Mouse (Mus musculus) stomach, embryonic 14.5 days (tissue): ENCODE measurements around the gene Preb. TPM values are rescaled to one million over a fixed set of nuclear protein-coding genes. Genes with fewer than 3 reads are reported as not detected.

Experiments
- ATAC-seq: fragments of 200-750 bp; cut with Nextera tagmentation; 2 replicates; pipeline ENCODE4 v1.8.0; 2017; ENCODE audit warnings: low read depth, moderate TSS enrichment; ENCODE audit not compliant: insufficient number of reproducible peaks, insufficient read depth, low FRiP score
- H3K27ac ChIP-seq: fragments of 300-500 bp; sonication (generic); 2 replicates; pipeline ENCODE4 v1.5.1; 2014; ENCODE audit warnings: mild to moderate bottlenecking, low read length, moderate library complexity, mixed read lengths
- H3K27me3 ChIP-seq: fragments of 300-500 bp; sonication (generic); 2 replicates; pipeline ENCODE4 v1.6.1; 2014; ENCODE audit warnings: low read length, control low read depth, mixed read lengths; ENCODE audit not compliant: control insufficient read depth, insufficient read depth
- H3K36me3 ChIP-seq: fragments of 300-500 bp; sonication (generic); 2 replicates; pipeline ENCODE4 v1.6.1; 2014; ENCODE audit warnings: mild to moderate bottlenecking, control low read depth, low read length, moderate library complexity, mixed read lengths; ENCODE audit not compliant: control insufficient read depth, insufficient read depth
- H3K4me1 ChIP-seq: fragments of 300-500 bp; sonication (generic); 2 replicates; pipeline ENCODE4 v1.6.1; 2014; ENCODE audit warnings: low read length, control low read depth, mixed read lengths; ENCODE audit not compliant: control insufficient read depth, insufficient read depth
- H3K4me2 ChIP-seq: fragments of 300-500 bp; sonication (generic); replicated peaks from 2 replicates; pipeline ENCODE4 v1.6.1; 2014; ENCODE audit warnings: low read depth, low read length, control low read depth
- H3K4me3 ChIP-seq: fragments of 300-500 bp; sonication (generic); 2 replicates; pipeline ENCODE4 v1.5.1; 2014; ENCODE audit warnings: low read depth, low read length, control low read depth
- H3K9ac ChIP-seq: fragments of 300-500 bp; sonication (generic); replicated peaks from 2 replicates; pipeline ENCODE4 v1.6.1; 2014; ENCODE audit warnings: low read depth, mild to moderate bottlenecking, control low read depth, low read length, moderate library complexity, mixed read lengths
- H3K9me3 ChIP-seq: fragments of 300-500 bp; sonication (generic); 2 replicates; pipeline ENCODE4 v1.6.1; 2016; ENCODE audit warnings: low read depth, low read length, control low read depth; ENCODE audit not compliant: control insufficient read depth
- WGBS: fragments of 180-500 bp; shearing (Covaris S2); extraction: QIAGEN DNeasy Blood & Tissue Kit; methylation state at CpG from one replicate; pipeline ENCODE4 v1.1.7; 2014; 5-methylcytosine and 5-hydroxymethylcytosine counted together
- polyA plus RNA-seq: library from polyadenylated mRNA; unstranded; fragments of >200 nt; fragmentation: Nextera tagmentation; extraction: Ambion mirVana; gene quantifications from 2 replicates; pipeline ENCODE4 v1.2.1, GENCODE M21; 2014

The Preb gene
- polyA plus RNA-seq, 1 experiment from 2014 or later: 102 TPM

DNA sequence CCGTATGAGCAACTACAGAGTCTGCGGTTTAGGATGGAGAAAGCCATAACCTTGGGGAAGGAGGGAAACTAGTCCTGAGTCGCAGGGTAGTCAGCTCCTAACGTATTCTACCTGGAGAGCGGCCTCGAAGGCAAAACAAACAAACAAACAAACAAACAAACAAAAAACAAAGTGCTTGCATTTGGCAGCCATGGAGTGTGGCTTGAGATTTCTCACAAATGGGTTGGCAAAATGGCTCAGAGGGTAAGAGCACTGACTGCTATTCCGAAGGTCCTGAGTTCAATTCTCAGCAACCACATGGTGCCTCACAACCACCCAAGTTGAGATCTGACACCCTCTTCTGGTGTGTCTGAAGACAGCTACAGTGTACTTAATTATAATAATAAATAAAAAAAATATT, 50.3 kb downstream of the Preb start:
- H3K36me3 ChIP-seq: peaks cover 6% of the 10 kb centered on the region
- no peaks in the 10 kb centered on the region for H3K27me3 ChIP-seq
- no peaks in the 10 kb centered on the region for H3K9me3 ChIP-seq
- peak overlapping the region; percentile 100 for H3K27ac ChIP-seq
- H3K9ac ChIP-seq: no peak overlapping the region
- H3K4me2 ChIP-seq: no peak overlapping the region
- H3K4me3 ChIP-seq: no peak overlapping the region
- H3K4me1 ChIP-seq: peaks cover 57% of the 10 kb centered on the region
- no peak for ATAC-seq
- WGBS: 80% methylated on average over 7 of the region's 7 CpGs

DNA sequence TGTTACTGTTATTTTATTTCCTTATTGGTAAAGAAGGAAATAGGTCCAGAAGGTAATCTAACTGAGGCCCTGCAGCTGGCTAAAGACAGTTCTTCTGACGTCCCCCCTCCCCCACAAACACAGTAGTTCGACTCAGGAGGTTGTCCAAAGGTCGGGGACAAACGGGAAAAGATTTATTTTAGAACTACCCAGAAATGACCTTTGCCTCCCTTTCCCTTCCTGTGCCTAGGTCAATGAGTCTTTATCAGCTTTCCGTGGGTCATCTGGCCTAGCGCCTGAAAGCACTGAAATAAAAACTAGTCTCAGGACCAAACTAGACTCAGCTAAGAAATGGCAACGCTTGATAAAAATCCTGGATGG, 50.9 kb downstream of the Preb start:
- H3K27ac ChIP-seq: peak overlapping the region; percentile 100
- no peak for ATAC-seq
- H3K36me3 ChIP-seq: peaks cover 10% of the 10 kb centered on the region
- no peak overlapping the region for H3K9ac ChIP-seq
- H3K4me3 ChIP-seq: no peak overlapping the region
- H3K4me2 ChIP-seq: peak overlapping the region; percentile 93; the same call in 1 of the 2 replicates
- peaks cover 57% of the 10 kb centered on the region for H3K4me1 ChIP-seq
- H3K9me3 ChIP-seq: no peaks in the 10 kb centered on the region
- H3K27me3 ChIP-seq: no peaks in the 10 kb centered on the region
- 12% methylated on average over 7 of the region's 7 CpGs for WGBS

DNA sequence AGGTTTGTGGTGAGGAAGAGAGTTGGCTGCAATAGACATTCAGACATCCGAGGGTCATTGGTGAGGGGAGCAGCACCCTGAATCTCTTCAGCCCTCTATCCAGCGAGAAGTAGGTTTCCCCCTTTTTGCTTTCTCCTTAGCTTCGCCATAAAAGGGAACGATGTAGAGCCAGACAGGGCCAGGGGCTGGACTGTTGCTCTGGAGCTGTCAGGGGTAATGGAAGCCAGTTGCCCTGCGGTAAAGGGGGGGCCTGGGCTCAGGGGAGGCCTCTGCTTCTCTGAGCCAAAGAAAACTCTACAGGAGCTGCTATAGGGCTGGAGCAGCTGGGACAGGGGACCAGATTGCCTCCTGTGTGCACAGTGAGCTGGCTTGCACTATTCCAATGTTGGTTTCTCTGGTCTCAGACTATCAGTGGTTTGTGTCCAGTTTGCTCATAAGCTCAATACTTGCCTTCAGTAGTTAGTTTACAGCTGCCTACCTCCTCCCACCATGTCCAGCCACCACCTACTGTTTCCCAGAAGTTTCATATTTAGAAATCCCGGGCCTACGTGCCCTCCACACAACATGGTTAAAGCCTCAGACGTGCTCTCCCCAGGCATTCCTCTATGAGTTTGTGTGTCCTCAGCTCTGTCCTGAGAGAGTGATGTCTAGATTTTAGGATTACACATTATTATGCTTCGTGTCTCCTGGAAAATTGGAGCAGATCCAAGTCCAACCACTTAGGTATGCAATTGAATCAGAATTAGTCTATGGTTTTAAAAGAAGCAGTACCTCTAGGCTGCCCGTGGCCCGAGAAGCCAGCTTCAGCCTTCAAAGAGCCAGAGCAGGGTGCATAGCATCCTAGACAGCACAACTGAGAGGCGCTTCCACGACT, 51.5 kb downstream of the Preb start:
- Histone ChIP-seq H3K27me3 (no peaks in the 10 kb centered on the region), H3K9ac (peak overlapping the region; percentile 47), H3K27ac (peak overlapping the region; percentile 100), H3K9me3 (no peaks in the 10 kb centered on the region), H3K4me3 (peak overlapping the region; percentile 81; the same call in 1 of the 2 replicates), H3K36me3 (peaks cover 13% of the 10 kb centered on the region), H3K4me1 (peaks cover 57% of the 10 kb centered on the region), H3K4me2 (peak overlapping the region; percentile 93)
- ATAC-seq: peak; percentile 56
- 20% methylated on average over 13 of the region's 13 CpGs for WGBS

DNA sequence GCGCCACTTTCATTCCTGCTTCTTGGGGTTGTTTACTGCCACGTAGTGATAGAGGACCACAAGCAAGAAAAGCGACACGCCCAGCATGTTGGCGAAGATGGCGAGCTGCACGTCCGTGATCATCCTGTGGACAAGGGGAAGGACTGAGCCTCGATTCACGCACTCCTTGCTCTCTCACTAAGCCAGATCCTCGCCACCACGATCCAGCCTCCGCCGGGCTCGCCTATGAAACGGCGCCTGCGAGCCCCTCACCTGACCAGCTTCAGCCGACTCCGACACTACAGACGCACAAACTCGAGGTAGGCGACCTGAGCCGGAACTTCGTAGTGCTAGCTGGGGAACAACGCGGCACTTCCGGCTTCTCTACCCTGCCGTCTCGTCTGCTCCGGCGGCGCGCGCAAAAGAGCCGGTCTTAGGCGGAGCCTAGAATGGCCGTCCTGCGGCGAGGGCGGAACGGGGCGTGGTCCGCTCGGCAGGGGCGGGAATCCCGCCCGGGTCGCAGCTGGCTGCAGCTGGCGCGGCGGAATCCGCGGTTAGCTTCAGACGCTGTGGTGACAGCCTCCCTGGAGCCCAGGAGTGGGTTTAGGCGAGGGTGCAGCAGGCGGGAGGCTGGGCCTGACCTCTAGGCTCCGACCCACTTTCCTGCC, 52.6 kb downstream of the Preb start, which contains the start of gene Ost4:
TSS of gene Ost4 (minus strand) at position 376 of the 647 bp plus-strand sequence.
- peaks cover 53% of the 10 kb centered on the region for H3K4me1 ChIP-seq
- peak within 1 kb of the TSS; percentile 93 for H3K4me2 ChIP-seq
- H3K9me3 ChIP-seq: no peaks in the 10 kb centered on the region
- no peaks in the 10 kb centered on the region for H3K27me3 ChIP-seq
- peak within 1 kb of the TSS; percentile 81 for H3K4me3 ChIP-seq
- ATAC-seq: peak; percentile 95
- peaks cover 18% of the 10 kb centered on the region for H3K36me3 ChIP-seq
- H3K9ac ChIP-seq: peak within 1 kb of the TSS; percentile 73
- WGBS: under 1% methylated on average over 58 of the region's 58 CpGs
- peak within 1 kb of the TSS; percentile 100 for H3K27ac ChIP-seq

DNA sequence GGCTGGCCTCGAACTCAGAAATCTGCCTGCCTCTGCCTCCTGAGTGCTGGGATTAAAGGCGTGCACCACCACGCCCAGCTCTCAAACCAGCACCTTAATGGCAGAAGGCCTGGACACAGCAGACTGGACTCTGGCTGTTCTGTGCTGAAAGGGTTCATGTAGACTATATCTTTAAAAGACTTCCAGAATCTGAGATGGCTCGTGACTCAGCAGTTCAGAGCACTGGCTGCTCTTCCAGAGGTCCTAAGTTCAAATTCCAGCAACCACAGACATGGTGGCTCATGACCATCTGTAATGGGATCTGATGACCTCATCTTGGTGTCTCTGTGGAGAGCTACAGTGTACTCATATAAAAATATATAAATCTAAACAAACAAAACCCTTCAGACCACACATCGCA, 58.3 kb downstream of the Preb start:
- Histone ChIP-seq H3K4me3 (no peak overlapping the region), H3K9ac (no peak overlapping the region), H3K9me3 (no peaks in the 10 kb centered on the region), H3K27ac (no peak overlapping the region), H3K4me2 (no peak overlapping the region), H3K36me3 (peaks cover 39% of the 10 kb centered on the region), H3K27me3 (no peaks in the 10 kb centered on the region), H3K4me1 (peaks cover 8% of the 10 kb centered on the region; the same call in 1 of the 2 replicates)
- 91% methylated on average over 5 of the region's 5 CpGs for whole genome bisulfite sequencing
- ATAC-seq: no peak

Other genes with a start within 250 kb of the Preb start
- gene Dpysl5, start 248.8 kb downstream of the Preb start, polyA plus RNA-seq: 10.3 and 11.0 TPM in 2 replicates
- 19.2 and 22.7 TPM in 2 replicates for gene Mapre3, start 145.7 kb downstream of the Preb start, polyA plus RNA-seq
- gene Tmem214, start 92.3 kb downstream of the Preb start, polyA plus RNA-seq: 58.6 and 68.7 TPM in 2 replicates
- gene Agbl5, start 71.7 kb downstream of the Preb start, polyA plus RNA-seq: 27.5 and 34.0 TPM in 2 replicates
- gene Ost4, start 52.6 kb downstream of the Preb start, polyA plus RNA-seq: 476 and 515 TPM in 2 replicates
- 208 and 230 TPM in 2 replicates for gene Emilin1, start 47.0 kb downstream of the Preb start, polyA plus RNA-seq
- 19.2 and 24.2 TPM in 2 replicates for gene Khk, start 38.9 kb downstream of the Preb start, polyA plus RNA-seq
- gene Cgref1, start 14.8 kb downstream of the Preb start, polyA plus RNA-seq: 5.7 and 6.4 TPM in 2 replicates
- gene Tcf23, start 8.3 kb upstream of the Preb start, polyA plus RNA-seq: 0.50 and 0.55 TPM in 2 replicates
- 173 and 186 TPM in 2 replicates for gene Atraid, start 88.0 kb upstream of the Preb start, polyA plus RNA-seq
- gene Slc5a6, start 88.6 kb upstream of the Preb start, polyA plus RNA-seq: 9.2 and 9.7 TPM in 2 replicates
- 21.7 and 26.3 TPM in 2 replicates for gene Cad, start 94.4 kb upstream of the Preb start, polyA plus RNA-seq
- gene Dnajc5g, start 145.9 kb upstream of the Preb start, polyA plus RNA-seq: not detected in 2 replicates
- gene Slc30a3, start 147.9 kb upstream of the Preb start, polyA plus RNA-seq: 0.30 and 0.52 TPM in 2 replicates
- gene Trim54, start 156.4 kb upstream of the Preb start, polyA plus RNA-seq: not detected in 2 replicates
- gene Ucn, start 178.5 kb upstream of the Preb start, polyA plus RNA-seq: not detected in 2 replicates
- 69.8 and 72.3 TPM in 2 replicates for gene Mpv17, start 193.9 kb upstream of the Preb start, polyA plus RNA-seq
- 1.1 and 1.8 TPM in 2 replicates for gene Gm29609, start 219.6 kb upstream of the Preb start, polyA plus RNA-seq
- gene Gtf3c2, start 219.8 kb upstream of the Preb start, polyA plus RNA-seq: 63.2 and 77.7 TPM in 2 replicates
- gene Snx17, start 232.9 kb upstream of the Preb start, polyA plus RNA-seq: 123 and 125 TPM in 2 replicates
- gene Eif2b4, start 233.1 kb upstream of the Preb start, polyA plus RNA-seq: 52.5 and 60.2 TPM in 2 replicates
- 5.1 and 5.6 TPM in 2 replicates for gene Zfp513, start 241.9 kb upstream of the Preb start, polyA plus RNA-seq